Mouse (Mus musculus) liver, adult 2 months (tissue): ENCODE data around the gene Adamtsl1.

ENCODE experiments used
- CTCF ChIP-seq: fragments of 200-500 bp; IDR thresholded peaks from 2 replicates; pipeline ENCODE4 v1.5.1; 2011; ENCODE audit warnings: low read depth, low read length, control low read depth
- POLR2A ChIP-seq: fragments of 200-500 bp; IDR thresholded peaks from 2 replicates; pipeline ENCODE4 v1.6.1; 2011; ENCODE audit warnings: low read length, control low read depth; ENCODE audit not compliant: insufficient read depth; ENCODE audit errors: extremely low read depth

- no peak for TF ChIP-seq CTCF
- no peak for TF ChIP-seq POLR2A
Observed at GRCm38 (mm10) chr4:86273703-86274355, 759.9 kb downstream of the Adamtsl1 start.
